Mouse (Mus musculus) liver, adult 2 months (tissue): ENCODE measurements around the gene Tubd1. TPM values are rescaled to one million over a fixed set of nuclear protein-coding genes. Genes with fewer than 3 reads are reported as not detected.
A peak's percentile ranks its signal among the peaks of the same experiment; 100 is the strongest.

Experiments used
- DNase-seq: peaks from one replicate; pipeline ENCODE4 v3.0.0-alpha.2; 2011; ENCODE audit warnings: low read depth, low spot score; ENCODE audit errors: extremely low read depth
- H3K27ac ChIP-seq: fragments of 200-500 bp; replicated peaks from 2 replicates; pipeline ENCODE4 v1.5.1; 2012; ENCODE audit warnings: low read depth, mild to moderate bottlenecking, control low read depth, inconsistent platforms, low read length; ENCODE audit not compliant: insufficient read depth
- H3K27me3 ChIP-seq: fragments of 200-500 bp; 2 replicates; pipeline ENCODE4 v1.6.1; 2012; ENCODE audit warnings: mild to moderate bottlenecking, moderate library complexity, low read length, inconsistent platforms; ENCODE audit not compliant: control insufficient read depth, insufficient read depth
- H3K36me3 ChIP-seq: fragments of 200-500 bp; 2 replicates; pipeline ENCODE4 v1.6.1; 2012; ENCODE audit warnings: low read length, inconsistent platforms; ENCODE audit not compliant: control insufficient read depth, insufficient read depth
- H3K4me1 ChIP-seq: fragments of 200-500 bp; 2 replicates; pipeline ENCODE4 v1.6.1; 2011; ENCODE audit warnings: low read length; ENCODE audit not compliant: control insufficient read depth, insufficient read depth
- H3K4me3 ChIP-seq: fragments of 200-500 bp; 2 replicates; pipeline ENCODE4 v1.5.1; 2011; ENCODE audit warnings: low read depth, mild to moderate bottlenecking, control low read depth, low read length, moderate library complexity; ENCODE audit not compliant: insufficient read depth
- H3K79me2 ChIP-seq: fragments of 200-500 bp; 2 replicates; pipeline ENCODE4 v1.6.1; 2012; ENCODE audit warnings: inconsistent platforms, mild to moderate bottlenecking, low read length, moderate library complexity; ENCODE audit not compliant: control insufficient read depth, insufficient read depth
- H3K9ac ChIP-seq: fragments of 200-500 bp; 2 replicates; pipeline ENCODE4 v1.6.1; 2012; ENCODE audit warnings: low read depth, mild to moderate bottlenecking, control low read depth, inconsistent platforms, low read length
- CTCF ChIP-seq: fragments of 200-500 bp; IDR thresholded peaks from 2 replicates; pipeline ENCODE4 v1.5.1; 2011; ENCODE audit warnings: low read depth, low read length, control low read depth
- POLR2A ChIP-seq: fragments of 200-500 bp; IDR thresholded peaks from 2 replicates; pipeline ENCODE4 v1.6.1; 2011; ENCODE audit warnings: low read length, control low read depth; ENCODE audit not compliant: insufficient read depth; ENCODE audit errors: extremely low read depth
- WGBS: fragments of 180-500 bp; shearing (Covaris S2); methylation state at CpG from one replicate; pipeline ENCODE4 v1.1.7; 2018; 5-methylcytosine and 5-hydroxymethylcytosine counted together
- polyA plus RNA-seq: library from polyadenylated mRNA; depleted of rRNA; stranded (reverse); fragments of >200 nt; gene quantifications from 2 replicates; pipeline ENCODE4 v1.2.3, GENCODE M21; 2012
- total RNA-seq: library from RNA; depleted of rRNA; stranded (reverse); fragments of >200 nt; gene quantifications from 2 replicates; pipeline ENCODE4 v1.2.3, GENCODE M21; 2014

Gene Tubd1
- total and polyA plus RNA-seq, 2 experiments: 1.7 to 4.3 TPM

GRCm38 (mm10) chr11:86543960-86544638 is 692 bp upstream of the Tubd1 start:
- peak overlapping the region; percentile 46 for H3K27ac ChIP-seq
- H3K4me1 ChIP-seq: peaks cover 8% of the 10 kb centered on the region; the same call in 1 of the 2 replicates
- H3K9ac ChIP-seq: peak overlapping the region; percentile 83
- TF ChIP-seq POLR2A: no peak
- no peak for TF ChIP-seq CTCF
- WGBS: under 1% methylated on average over 47 of the region's 50 CpGs
- H3K36me3 ChIP-seq: peaks cover under 1% of the 10 kb centered on the region; the same call in 1 of the 2 replicates
- H3K27me3 ChIP-seq: no peaks in the 10 kb centered on the region
- peak; percentile 24 for DNase-seq
- peaks cover 18% of the 10 kb centered on the region for H3K79me2 ChIP-seq
- H3K4me3 ChIP-seq: peak overlapping the region; percentile 85

GRCm38 (mm10) chr11:86545556-86545955 is 765 bp downstream of the Tubd1 start:
- TF ChIP-seq CTCF (no peak), POLR2A (no peak)

GRCm38 (mm10) chr11:86547412-86547811 is 2.6 kb downstream of the Tubd1 start:
- H3K36me3 ChIP-seq: peaks cover 7% of the 10 kb centered on the region; the same call in 1 of the 2 replicates
- DNase-seq: no peak
- peaks cover 5% of the 10 kb centered on the region; the same call in 1 of the 2 replicates for H3K4me1 ChIP-seq
- H3K9ac ChIP-seq: no peak overlapping the region
- H3K27ac ChIP-seq: no peak overlapping the region
- H3K4me3 ChIP-seq: no peak overlapping the region
- 100% methylated on average over 1 of the region's 1 CpGs for WGBS
- H3K79me2 ChIP-seq: peaks cover 9% of the 10 kb centered on the region
- no peaks in the 10 kb centered on the region for H3K27me3 ChIP-seq
- no peak for TF ChIP-seq POLR2A
- 0 out of 2 replicates have a peak, but pooled peaks have one; percentile 4 for TF ChIP-seq CTCF

More at GRCm38 (mm10) chr11:86545556-86545955, 765 bp downstream of the Tubd1 start:
- Histone ChIP-seq H3K27me3 (no peaks in the 10 kb centered on the region), H3K9ac (peak overlapping the region; percentile 20; the same call in 1 of the 2 replicates), H3K36me3 (peaks cover 7% of the 10 kb centered on the region; the same call in 1 of the 2 replicates), H3K4me1 (peaks cover 7% of the 10 kb centered on the region; the same call in 1 of the 2 replicates), H3K4me3 (peak overlapping the region; percentile 57), H3K27ac (no peak overlapping the region), H3K79me2 (peaks cover 15% of the 10 kb centered on the region)
- WGBS: 58% methylated on average over 8 of the region's 8 CpGs
- no peak for DNase-seq

GRCm38 (mm10) chr11:86553525-86553924 is 8.7 kb downstream of the Tubd1 start:
- Histone ChIP-seq H3K79me2 (no peaks in the 10 kb centered on the region), H3K27ac (no peak overlapping the region), H3K4me3 (no peak overlapping the region), H3K4me1 (no peaks in the 10 kb centered on the region), H3K36me3 (peaks cover 31% of the 10 kb centered on the region), H3K27me3 (no peaks in the 10 kb centered on the region), H3K9ac (no peak overlapping the region)
- TF ChIP-seq POLR2A (no peak), CTCF (no peak)
- no peak for DNase-seq
- 96% methylated on average over 6 of the region's 6 CpGs for WGBS

GRCm38 (mm10) chr11:86558258-86558657 is 13.5 kb downstream of the Tubd1 start:
- H3K27ac ChIP-seq: no peak overlapping the region
- H3K4me1 ChIP-seq: no peaks in the 10 kb centered on the region
- no peak overlapping the region for H3K4me3 ChIP-seq
- H3K36me3 ChIP-seq: peaks cover 27% of the 10 kb centered on the region
- TF ChIP-seq POLR2A (no peak), CTCF (no peak)
- DNase-seq: no peak
- 89% methylated on average over 4 of the region's 4 CpGs for WGBS
- H3K9ac ChIP-seq: no peak overlapping the region
- H3K79me2 ChIP-seq: no peaks in the 10 kb centered on the region
- no peaks in the 10 kb centered on the region for H3K27me3 ChIP-seq

- Histone ChIP-seq H3K9ac (no peak overlapping the region), H3K36me3 (no peaks in the 10 kb centered on the region; the same call in 1 of the 2 replicates), H3K4me1 (no peaks in the 10 kb centered on the region; the same call in 1 of the 2 replicates), H3K4me3 (no peak overlapping the region), H3K79me2 (no peaks in the 10 kb centered on the region), H3K27me3 (no peaks in the 10 kb centered on the region), H3K27ac (no peak overlapping the region)
- 28% methylated on average over 3 of the region's 3 CpGs for WGBS
- peak; percentile 55; the same call in 1 of the 2 replicates for TF ChIP-seq CTCF
- no peak for TF ChIP-seq POLR2A
- DNase-seq: peak; percentile 75
Measured at GRCm38 (mm10) chr11:86568425-86568824, 23.6 kb downstream of the Tubd1 start.
